Mouse (Mus musculus): ENCODE measurements around the gene Padi2. TPM values are rescaled to one million over a fixed set of nuclear protein-coding genes. Genes with fewer than 3 reads are reported as not detected.

Padi2 gene
- polyA plus RNA-seq, 1 experiment, result 2.4 TPM

DNA sequence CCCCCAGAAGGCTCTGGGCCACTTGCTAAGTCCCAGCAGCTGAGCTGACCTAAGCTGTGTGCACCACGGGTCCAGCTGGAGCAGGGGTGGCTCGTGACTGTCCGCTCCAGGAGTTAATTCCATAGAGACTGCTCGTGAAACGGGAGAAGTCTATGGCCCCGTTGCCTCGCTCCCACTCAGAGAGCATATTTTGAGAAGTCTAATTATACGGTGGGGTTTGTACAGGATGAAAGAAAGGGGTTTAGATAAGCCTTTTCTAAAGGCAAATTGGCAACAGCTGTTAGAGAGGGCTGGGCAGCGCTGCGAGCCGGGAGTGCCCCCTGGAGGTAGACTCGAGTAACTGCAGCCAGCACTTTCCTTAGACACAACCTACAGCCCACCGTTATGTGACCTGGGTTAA lies 51.6 kb downstream of the Padi2 start:
- no peaks in the 10 kb centered on the region for H3K36me3 ChIP-seq (ENCODE audit: control insufficient read depth)
- H3K4me3 ChIP-seq (replicated peaks), result peak overlapping the region; percentile 33
- H3K27me3 ChIP-seq (ENCODE audit: control insufficient read depth), result peaks cover 21% of the 10 kb centered on the region
- H3K4me1 ChIP-seq (ENCODE audit: control insufficient read depth), result peaks cover 31% of the 10 kb centered on the region
- TF ChIP-seq GATA1 (IDR thresholded peaks at IDR 0.05; ENCODE audit: low read length), result no peak
- TF ChIP-seq TAL1 (IDR thresholded peaks at IDR 0.05; ENCODE audit: low read length), result no peak
- H3K9me3 ChIP-seq (ENCODE audit: control insufficient read depth, low read length), result no peaks in the 10 kb centered on the region

DNA sequence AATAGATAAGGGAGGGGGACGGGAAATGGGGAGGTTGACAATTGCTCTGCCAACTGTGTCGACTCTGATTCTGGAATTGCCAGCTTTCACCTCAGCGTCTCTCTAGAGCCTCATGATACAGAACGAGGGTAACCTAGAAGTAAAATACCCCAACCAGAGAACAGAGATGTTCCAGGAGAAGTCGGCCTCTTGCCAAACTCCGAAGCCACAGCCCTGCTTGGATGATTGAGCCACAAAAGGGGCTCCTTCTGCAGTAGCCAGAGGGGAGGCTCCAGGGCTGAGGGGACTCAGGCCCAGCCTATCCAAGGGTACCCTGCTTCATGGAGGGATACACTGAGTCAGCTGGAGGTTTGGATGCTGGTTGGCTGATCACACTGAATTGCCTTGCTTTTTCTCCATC lies 52.2 kb downstream of the Padi2 start:
- no peaks in the 10 kb centered on the region for H3K9me3 ChIP-seq (ENCODE audit: control insufficient read depth, low read length)
- H3K27me3 ChIP-seq (ENCODE audit: control insufficient read depth), result peaks cover 21% of the 10 kb centered on the region
- no peak overlapping the region for H3K4me3 ChIP-seq (replicated peaks)
- peaks cover 37% of the 10 kb centered on the region for H3K4me1 ChIP-seq (ENCODE audit: control insufficient read depth)
- no peaks in the 10 kb centered on the region for H3K36me3 ChIP-seq (ENCODE audit: control insufficient read depth)
- TF ChIP-seq TAL1 (IDR thresholded peaks at IDR 0.05; ENCODE audit: low read length), result no peak
- TF ChIP-seq GATA1 (IDR thresholded peaks at IDR 0.05; ENCODE audit: low read length), result no peak

DNA sequence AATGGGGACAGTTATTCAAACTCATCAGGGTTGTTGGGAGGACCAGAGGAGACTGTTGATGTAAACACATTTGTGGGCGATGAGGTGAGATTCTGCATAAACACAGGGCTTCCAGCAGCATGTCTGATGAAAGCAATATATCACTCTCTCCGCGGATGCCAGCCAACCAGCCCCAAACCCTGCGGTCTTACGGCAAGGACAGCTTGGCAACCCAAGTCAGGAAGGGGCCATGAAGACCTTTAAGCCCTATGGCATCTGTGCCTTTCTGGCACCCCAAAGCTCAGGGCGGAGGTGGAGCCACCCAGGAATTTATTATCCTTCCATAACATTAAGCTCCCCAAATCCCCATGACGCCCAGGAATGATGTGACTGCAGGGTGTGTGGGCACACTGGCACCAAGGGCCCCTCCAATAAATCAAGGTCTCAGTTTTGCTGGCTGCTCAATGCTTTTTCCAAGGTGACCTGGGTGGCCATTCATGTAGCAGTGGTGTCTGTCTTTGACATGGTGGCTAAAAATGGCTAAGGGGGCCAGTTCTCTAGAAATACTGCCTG lies 53.1 kb downstream of the Padi2 start:
- Histone ChIP-seq H3K27me3 (ENCODE audit: control insufficient read depth) (peaks cover 21% of the 10 kb centered on the region), H3K4me1 (ENCODE audit: control insufficient read depth) (peaks cover 43% of the 10 kb centered on the region), H3K9me3 (ENCODE audit: control insufficient read depth, low read length) (no peaks in the 10 kb centered on the region), H3K36me3 (ENCODE audit: control insufficient read depth) (peaks cover 3% of the 10 kb centered on the region; the same call in 1 of the 2 replicates), H3K4me3 (replicated peaks) (no peak overlapping the region)
- TF ChIP-seq GATA1 (IDR thresholded peaks at IDR 0.05; ENCODE audit: low read length) (no peak), TAL1 (IDR thresholded peaks at IDR 0.05; ENCODE audit: low read length) (no peak)

DNA sequence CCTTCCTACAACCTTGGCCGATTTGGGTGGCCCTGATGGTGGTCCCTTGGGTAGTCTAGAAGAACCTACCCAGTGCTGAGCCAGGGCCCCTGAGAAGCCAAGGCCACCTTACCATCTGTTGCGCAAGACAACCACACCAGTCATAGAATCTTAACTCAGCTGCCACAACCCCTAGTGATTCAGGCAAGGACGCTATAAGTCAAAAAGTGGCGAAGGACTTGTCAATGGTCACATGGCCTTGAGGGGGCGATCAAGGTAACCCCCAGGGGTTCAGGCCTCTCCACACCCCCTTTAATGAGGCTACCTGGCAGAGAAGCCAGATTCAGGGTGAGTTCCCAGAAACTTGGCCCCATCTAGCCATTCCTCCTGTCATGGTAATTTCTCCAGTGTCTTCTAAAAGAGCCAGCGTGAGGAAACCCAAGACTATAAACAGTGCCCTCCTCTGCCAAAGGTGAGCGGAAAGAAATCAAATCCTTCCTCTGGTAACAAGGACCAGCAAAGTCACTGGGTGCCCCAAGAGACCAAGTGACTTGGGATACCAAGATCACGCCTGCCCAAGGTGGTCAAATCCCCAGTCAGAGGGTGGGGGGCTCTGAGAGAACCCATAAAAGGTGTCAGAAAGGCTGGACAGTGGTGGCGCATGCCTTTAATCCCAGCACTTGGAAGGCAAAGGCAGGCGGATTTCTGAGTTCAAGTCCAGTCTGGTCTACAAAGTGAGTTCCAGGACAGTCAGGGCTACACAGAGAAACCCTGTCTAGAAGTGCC lies 53.8 kb downstream of the Padi2 start:
- H3K4me1 ChIP-seq (ENCODE audit: control insufficient read depth), result peaks cover 47% of the 10 kb centered on the region
- TF ChIP-seq TAL1 (IDR thresholded peaks at IDR 0.05; ENCODE audit: low read length) (no peak), GATA1 (IDR thresholded peaks at IDR 0.05; ENCODE audit: low read length) (no peak)

DNA sequence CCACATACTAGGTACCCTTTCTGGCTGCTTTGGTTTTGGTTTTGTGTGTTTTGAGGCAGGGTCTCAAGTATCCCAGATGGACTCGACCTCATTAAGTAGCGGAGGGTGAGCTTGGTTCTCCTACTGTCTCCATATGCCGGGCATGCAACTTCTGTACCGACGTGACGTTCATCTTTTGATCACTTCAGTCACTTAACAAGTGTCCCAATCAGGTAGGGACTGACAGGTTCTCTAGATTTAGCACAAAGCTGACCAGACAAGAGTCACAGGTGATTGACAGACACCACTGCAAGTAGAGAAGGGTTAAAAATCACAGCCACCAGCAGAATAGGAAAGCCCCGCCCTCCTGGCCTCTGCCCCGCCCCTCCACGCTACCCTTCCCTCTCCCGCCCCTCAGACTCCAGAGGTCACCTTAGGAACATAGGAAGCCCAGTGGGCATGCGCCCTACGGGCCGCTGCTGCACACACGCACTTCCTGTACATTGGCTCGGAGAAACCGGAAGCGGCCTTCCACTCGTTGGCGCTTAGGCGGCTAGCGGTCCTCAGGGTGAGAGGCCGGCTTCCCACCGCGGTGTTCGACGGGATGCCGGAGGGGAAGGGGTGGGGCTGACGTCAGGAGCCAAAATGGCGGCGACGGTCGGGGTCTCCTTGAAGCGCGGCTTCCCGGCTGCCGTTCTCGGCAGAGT lies 54.8 kb downstream of the Padi2 start, which contains the start of gene Sdhb:
TSS of gene Sdhb (plus strand) at position 423 of the 686 bp plus-strand sequence.
- H3K27me3 ChIP-seq (ENCODE audit: control insufficient read depth), result peaks cover 15% of the 10 kb centered on the region
- H3K9me3 ChIP-seq (ENCODE audit: control insufficient read depth, low read length), result no peaks in the 10 kb centered on the region
- TF ChIP-seq GATA1 (IDR thresholded peaks at IDR 0.05; ENCODE audit: low read length), result no peak
- no peak for TF ChIP-seq TAL1 (IDR thresholded peaks at IDR 0.05; ENCODE audit: low read length)
- peaks cover 6% of the 10 kb centered on the region for H3K36me3 ChIP-seq (ENCODE audit: control insufficient read depth)
- peaks cover 47% of the 10 kb centered on the region for H3K4me1 ChIP-seq (ENCODE audit: control insufficient read depth)
- peak within 1 kb of the TSS; percentile 85 for H3K4me3 ChIP-seq (replicated peaks)

More for the DNA sequence above, 53.8 kb downstream of the Padi2 start:
- H3K4me3 ChIP-seq (replicated peaks), result no peak overlapping the region
- peaks cover 3% of the 10 kb centered on the region; the same call in 1 of the 2 replicates for H3K36me3 ChIP-seq (ENCODE audit: control insufficient read depth)
- no peaks in the 10 kb centered on the region for H3K9me3 ChIP-seq (ENCODE audit: control insufficient read depth, low read length)
- peaks cover 21% of the 10 kb centered on the region for H3K27me3 ChIP-seq (ENCODE audit: control insufficient read depth)

DNA sequence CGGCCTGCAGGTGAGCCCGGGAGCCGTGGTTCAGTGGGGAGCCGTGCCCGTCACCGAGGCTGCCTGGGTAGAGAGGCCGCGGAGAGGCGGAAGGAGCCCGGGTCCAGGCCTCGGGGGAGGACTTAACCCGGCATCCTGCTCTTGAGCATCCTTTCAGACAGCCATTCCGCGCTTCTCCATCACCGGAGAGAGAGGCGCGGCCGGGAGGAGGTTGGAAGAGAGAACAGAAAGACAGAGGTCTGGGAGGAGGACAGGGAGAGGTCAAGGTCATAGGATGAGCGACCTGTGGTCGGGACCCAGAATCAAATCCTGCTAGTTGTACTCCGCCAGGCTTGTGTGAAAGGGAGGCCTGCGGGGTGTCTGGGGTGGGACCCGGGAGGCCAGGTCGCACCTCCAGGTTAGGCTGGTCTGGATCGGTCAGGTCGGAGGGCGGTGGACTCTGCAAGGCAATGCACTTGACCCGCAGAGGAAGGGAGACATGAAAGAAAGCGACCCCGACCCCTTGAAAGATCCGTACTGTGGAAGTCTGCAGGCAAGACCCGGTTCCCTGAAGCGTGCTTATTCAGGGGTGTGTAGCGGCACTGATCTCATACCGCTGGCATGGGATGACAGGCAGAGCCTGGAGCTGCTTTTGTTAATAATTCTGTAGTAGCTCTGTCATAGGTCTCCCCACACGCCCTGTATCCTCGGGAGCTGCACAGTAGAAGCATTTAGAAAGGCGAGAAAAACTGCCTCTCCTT lies 55.5 kb downstream of the Padi2 start:
- Histone ChIP-seq H3K4me1 (ENCODE audit: control insufficient read depth) (peaks cover 50% of the 10 kb centered on the region), H3K27me3 (ENCODE audit: control insufficient read depth) (peaks cover 12% of the 10 kb centered on the region), H3K4me3 (replicated peaks) (peak overlapping the region; percentile 85), H3K9me3 (ENCODE audit: control insufficient read depth, low read length) (no peaks in the 10 kb centered on the region), H3K36me3 (ENCODE audit: control insufficient read depth) (peaks cover 13% of the 10 kb centered on the region)
- TF ChIP-seq TAL1 (IDR thresholded peaks at IDR 0.05; ENCODE audit: low read length), result no peak
- TF ChIP-seq GATA1 (IDR thresholded peaks at IDR 0.05; ENCODE audit: low read length), result no peak

DNA sequence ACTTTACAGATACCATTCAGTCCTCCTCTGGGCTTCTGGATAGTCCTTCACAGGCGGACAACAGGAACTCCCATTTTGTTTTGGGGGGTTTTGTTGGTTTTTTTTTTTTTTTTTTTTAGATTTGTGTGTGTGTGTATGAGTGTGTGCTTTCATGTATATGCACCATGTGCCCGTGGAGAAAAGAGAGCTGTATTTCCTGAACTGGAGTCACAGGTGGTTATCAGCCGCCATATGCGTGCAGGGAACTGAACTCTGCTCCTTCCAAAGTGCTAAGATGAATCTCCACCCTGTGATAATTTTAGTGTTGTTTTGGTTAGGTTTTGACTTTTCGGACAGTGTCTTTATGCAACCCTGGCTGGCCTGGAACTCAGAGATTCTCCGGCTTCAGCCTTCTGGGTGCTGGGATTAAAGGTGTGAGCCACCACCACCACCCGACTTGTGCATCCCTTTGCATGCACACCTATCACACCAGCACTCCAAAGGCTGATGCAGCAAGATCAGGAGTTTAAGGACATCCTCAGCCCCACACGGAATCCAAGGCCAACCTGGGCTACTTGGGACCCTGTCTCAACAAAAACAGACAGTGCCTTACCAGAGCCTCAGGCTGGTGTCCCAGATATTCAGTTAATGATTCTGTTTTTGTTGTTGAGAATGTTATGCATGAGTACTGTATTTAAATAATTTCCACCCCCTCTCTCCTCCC lies 56.2 kb downstream of the Padi2 start:
- H3K27me3 ChIP-seq (ENCODE audit: control insufficient read depth), result peaks cover 4% of the 10 kb centered on the region
- H3K4me1 ChIP-seq (ENCODE audit: control insufficient read depth), result peaks cover 47% of the 10 kb centered on the region
- H3K9me3 ChIP-seq (ENCODE audit: control insufficient read depth, low read length), result no peaks in the 10 kb centered on the region
- peak overlapping the region; percentile 85 for H3K4me3 ChIP-seq (replicated peaks)
- peaks cover 18% of the 10 kb centered on the region for H3K36me3 ChIP-seq (ENCODE audit: control insufficient read depth)
- TF ChIP-seq TAL1 (IDR thresholded peaks at IDR 0.05; ENCODE audit: low read length) (no peak), GATA1 (IDR thresholded peaks at IDR 0.05; ENCODE audit: low read length) (no peak)

DNA sequence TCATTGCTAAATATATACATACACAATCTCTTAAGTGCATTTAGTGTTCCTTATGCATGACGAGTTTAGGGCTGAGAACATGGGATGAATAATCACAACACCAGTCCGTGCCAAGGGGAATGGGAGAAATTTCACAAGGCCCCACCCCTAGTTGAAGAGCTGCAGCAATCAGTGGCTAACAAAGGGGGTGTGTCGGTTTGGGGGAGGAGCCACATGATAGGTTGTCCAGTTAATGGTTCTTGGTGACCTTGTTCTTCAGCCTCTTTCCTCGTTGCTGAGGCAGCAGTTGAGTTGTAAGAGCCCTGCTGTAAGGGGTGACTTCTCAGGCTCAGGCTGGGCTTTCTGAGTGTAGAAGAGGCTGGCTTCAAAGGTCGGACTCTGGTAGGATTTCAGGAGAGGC lies 56.8 kb downstream of the Padi2 start:
- peaks cover 43% of the 10 kb centered on the region for H3K4me1 ChIP-seq (ENCODE audit: control insufficient read depth)
- no peak for TF ChIP-seq GATA1 (IDR thresholded peaks at IDR 0.05; ENCODE audit: low read length)
- TF ChIP-seq TAL1 (IDR thresholded peaks at IDR 0.05; ENCODE audit: low read length), result no peak
- H3K27me3 ChIP-seq (ENCODE audit: control insufficient read depth), result no peaks in the 10 kb centered on the region; the same call in 1 of the 2 replicates
- H3K9me3 ChIP-seq (ENCODE audit: control insufficient read depth, low read length), result no peaks in the 10 kb centered on the region
- H3K4me3 ChIP-seq (replicated peaks), result peak overlapping the region; percentile 1
- H3K36me3 ChIP-seq (ENCODE audit: control insufficient read depth), result peaks cover 21% of the 10 kb centered on the region
